Mouse (Mus musculus) forebrain, embryonic 10.5 days (tissue): ENCODE data around the gene Tdrd9. TPM values are rescaled to one million over a fixed set of nuclear protein-coding genes. Genes with fewer than 3 reads are reported as not detected.
"Not testable (repeated sequence)": the region's sequence is repeated elsewhere in the genome, so short reads cannot be mapped to it uniquely, and the experiment has no call there.

Source experiments
- DNase-seq: peaks from one replicate; pipeline ENCODE4 v3.0.0-alpha.2; 2017; ENCODE audit warnings: low spot score; ENCODE audit errors: extremely low spot score
- H3K27ac ChIP-seq: fragments of 300-500 bp; sonication (generic); 2 replicates; pipeline ENCODE4 v1.5.1; 2016; ENCODE audit warnings: mild to moderate bottlenecking
- H3K27me3 ChIP-seq: fragments of 300-500 bp; sonication (generic); 2 replicates; pipeline ENCODE4 v1.6.1; 2016; ENCODE audit warnings: mild to moderate bottlenecking; ENCODE audit not compliant: poor library complexity, severe bottlenecking
- H3K36me3 ChIP-seq: fragments of 300-500 bp; sonication (generic); replicated peaks from 2 replicates; pipeline ENCODE4 v1.6.1; 2016; ENCODE audit warnings: mild to moderate bottlenecking, moderate library complexity
- H3K4me1 ChIP-seq: fragments of 300-500 bp; sonication (generic); 2 replicates; pipeline ENCODE4 v1.6.1; 2016
- H3K4me3 ChIP-seq: fragments of 300-500 bp; sonication (generic); 2 replicates; pipeline ENCODE4 v1.5.1; 2016; ENCODE audit warnings: mild to moderate bottlenecking, moderate library complexity
- H3K9me3 ChIP-seq: fragments of 300-500 bp; sonication (generic); 2 replicates; pipeline ENCODE4 v1.6.1; 2016; ENCODE audit warnings: mild to moderate bottlenecking, moderate library complexity
- WGBS: fragments of 180-500 bp; shearing (Covaris S2); methylation state at CpG from one replicate; pipeline ENCODE4 v1.1.7; 2016; 5-methylcytosine and 5-hydroxymethylcytosine counted together
- polyA plus RNA-seq: library from polyadenylated mRNA; unstranded; fragments of >200 nt; fragmentation: Nextera tagmentation; extraction: Ambion mirVana; gene quantifications from 2 replicates; pipeline ENCODE4 v1.2.1, GENCODE M21; 2016

Tdrd9 gene
- polyA plus RNA-seq, 1 experiment from 2014 or later: 1.1 TPM

DNA sequence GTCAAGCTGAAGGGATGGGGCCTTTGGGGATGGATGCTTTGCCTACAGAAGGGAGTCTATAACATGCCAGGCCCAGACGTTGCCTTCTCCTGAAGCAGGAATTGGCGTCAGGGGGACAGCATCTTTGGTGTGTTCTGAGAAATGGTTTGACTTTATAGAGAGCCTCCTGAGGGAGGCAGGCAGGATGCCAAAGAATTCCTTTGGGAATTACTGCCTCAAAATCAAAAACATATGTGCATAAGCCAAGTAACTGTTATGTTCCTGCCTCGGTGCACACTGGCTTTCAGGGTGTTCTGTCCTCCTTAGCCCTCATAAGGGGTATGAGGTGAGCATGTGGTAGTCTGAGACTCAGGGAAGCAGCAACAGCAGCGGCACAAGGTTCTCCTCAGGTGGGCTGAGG lies 45.0 kb downstream of the Tdrd9 start:
- Histone ChIP-seq H3K36me3 (no peaks in the 10 kb centered on the region), H3K4me3 (no peak overlapping the region), H3K27me3 (no peaks in the 10 kb centered on the region), H3K27ac (no peak overlapping the region), H3K9me3 (peaks cover 13% of the 10 kb centered on the region), H3K4me1 (peaks cover 26% of the 10 kb centered on the region)
- no peak for DNase-seq
- WGBS: 82% methylated on average over 4 of the region's 4 CpGs

DNA sequence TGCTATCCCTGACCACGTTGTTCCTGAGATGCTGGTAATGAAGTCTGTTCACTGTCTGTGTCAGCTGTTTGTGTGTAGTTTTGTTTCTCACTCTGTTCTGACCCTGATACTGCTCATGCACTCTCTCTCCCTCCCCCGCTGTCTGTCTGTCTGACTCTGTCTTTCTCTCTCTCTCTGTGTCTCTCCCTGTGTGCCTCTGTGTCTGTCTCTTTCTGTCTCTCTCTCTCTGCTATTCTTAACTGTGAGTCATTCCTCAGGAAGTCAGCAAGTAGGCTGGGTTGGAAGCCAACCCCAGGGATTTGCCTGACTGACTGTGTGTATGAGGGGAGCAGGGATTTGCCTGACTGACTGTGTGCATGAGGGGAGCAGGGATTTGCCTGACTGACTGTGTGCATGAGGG lies 51.9 kb downstream of the Tdrd9 start:
- DNase-seq: no peak
- no peak overlapping the region for H3K27ac ChIP-seq
- 90% methylated on average over 2 of the region's 2 CpGs for WGBS

DNA sequence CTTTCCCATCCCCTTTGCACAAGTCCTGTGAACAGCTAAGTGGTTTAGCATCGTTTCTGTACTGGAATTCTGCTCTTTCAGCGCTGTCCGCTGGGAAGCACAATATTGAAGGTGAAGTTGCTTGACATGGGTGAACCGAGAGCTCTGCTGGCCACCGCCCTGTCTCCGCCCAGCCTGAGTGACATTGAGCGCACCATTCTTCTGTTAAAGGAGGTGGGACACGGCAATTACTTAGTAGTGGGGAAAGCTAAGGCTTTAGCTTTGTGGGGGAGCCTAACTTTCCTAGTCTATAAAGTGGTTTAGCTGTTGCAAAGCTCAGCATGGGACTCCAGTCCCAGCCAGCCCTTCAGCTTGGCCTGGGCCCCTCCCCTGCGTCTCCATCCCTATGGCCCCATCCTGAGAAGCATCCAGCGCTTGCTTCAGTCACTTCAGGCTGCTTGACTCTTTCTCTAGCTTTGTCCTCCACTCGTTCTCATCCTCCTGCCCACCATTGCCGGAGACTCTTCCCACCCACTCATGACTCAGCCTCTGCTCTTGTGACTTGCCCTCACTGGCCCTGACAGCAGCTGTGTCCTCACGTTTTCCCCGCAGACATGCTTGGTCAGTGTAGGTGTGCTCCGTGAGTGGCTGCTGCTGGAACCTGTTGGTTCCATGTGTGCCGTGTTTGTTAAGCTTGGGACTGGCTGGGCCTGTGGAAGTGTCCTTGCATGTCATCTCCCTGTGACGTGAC lies 53.4 kb downstream of the Tdrd9 start:
- H3K4me1 ChIP-seq: no peaks in the 10 kb centered on the region
- 82% methylated on average over 17 of the region's 17 CpGs for WGBS
- H3K36me3 ChIP-seq: no peaks in the 10 kb centered on the region
- H3K27ac ChIP-seq: no peak overlapping the region
- no peak for DNase-seq
- H3K9me3 ChIP-seq: peaks cover 20% of the 10 kb centered on the region
- H3K27me3 ChIP-seq: no peaks in the 10 kb centered on the region
- H3K4me3 ChIP-seq: no peak overlapping the region

More for the DNA sequence above, 51.9 kb downstream of the Tdrd9 start:
- no peak overlapping the region for H3K4me3 ChIP-seq
- no peaks in the 10 kb centered on the region for H3K4me1 ChIP-seq
- no peaks in the 10 kb centered on the region for H3K36me3 ChIP-seq
- peaks cover 21% of the 10 kb centered on the region for H3K9me3 ChIP-seq
- no peaks in the 10 kb centered on the region for H3K27me3 ChIP-seq

GRCm38 (mm10) chr12:112025457-112025856 lies 54.1 kb downstream of the Tdrd9 start:
- 94% methylated on average over 13 of the region's 13 CpGs for WGBS
- H3K4me3 ChIP-seq: no peak overlapping the region
- peaks cover 14% of the 10 kb centered on the region for H3K9me3 ChIP-seq
- H3K27me3 ChIP-seq: no peaks in the 10 kb centered on the region
- no peak overlapping the region for H3K27ac ChIP-seq
- DNase-seq: no peak
- no peaks in the 10 kb centered on the region for H3K4me1 ChIP-seq
- H3K36me3 ChIP-seq: no peaks in the 10 kb centered on the region

- Histone ChIP-seq H3K9me3 (peaks cover 11% of the 10 kb centered on the region), H3K36me3 (no peaks in the 10 kb centered on the region), H3K4me1 (no peaks in the 10 kb centered on the region), H3K27me3 (no peaks in the 10 kb centered on the region), H3K27ac (no peak overlapping the region), H3K4me3 (no peak overlapping the region)
- WGBS: 85% methylated on average over 14 of the region's 14 CpGs
- DNase-seq: no peak
Observed at GRCm38 (mm10) chr12:112025907-112026645, 54.7 kb downstream of the Tdrd9 start.

DNA sequence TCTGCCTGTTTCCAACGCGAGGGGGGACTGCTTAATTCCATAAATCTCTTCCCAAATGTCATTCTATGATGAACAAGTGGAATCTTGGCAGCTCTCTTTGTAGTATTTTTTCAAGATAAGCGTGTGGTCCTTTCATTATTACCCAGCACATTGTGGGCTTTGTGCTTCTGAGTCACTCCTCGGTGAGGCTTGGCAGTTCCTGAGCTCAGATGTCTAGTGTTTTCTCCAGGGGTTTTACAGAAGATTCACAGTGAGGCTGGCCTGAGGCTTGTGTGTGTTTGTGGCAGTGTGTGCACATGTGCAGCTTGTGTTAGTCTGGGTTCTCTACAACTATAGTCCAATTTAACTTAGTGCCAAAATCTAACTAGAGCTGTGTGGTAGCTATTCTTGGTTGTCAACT lies 56.0 kb downstream of the Tdrd9 start:
- no peaks in the 10 kb centered on the region for H3K36me3 ChIP-seq
- no peaks in the 10 kb centered on the region for H3K4me1 ChIP-seq
- no peak for DNase-seq
- peaks cover 3% of the 10 kb centered on the region; the same call in 1 of the 2 replicates for H3K9me3 ChIP-seq
- no peaks in the 10 kb centered on the region for H3K27me3 ChIP-seq
- 84% methylated on average over 4 of the region's 4 CpGs for WGBS
- no peak overlapping the region for H3K4me3 ChIP-seq
- no peak overlapping the region for H3K27ac ChIP-seq

- DNase-seq: no peak
- H3K36me3 ChIP-seq: no peaks in the 10 kb centered on the region
- no peaks in the 10 kb centered on the region for H3K27me3 ChIP-seq
- H3K9me3 ChIP-seq: no peaks in the 10 kb centered on the region
- no peaks in the 10 kb centered on the region for H3K4me1 ChIP-seq
- H3K4me3 ChIP-seq: no peak overlapping the region
- 86% methylated on average over 10 of the region's 10 CpGs for WGBS
- no peak overlapping the region for H3K27ac ChIP-seq
Observed at GRCm38 (mm10) chr12:112033409-112033975, 62.1 kb downstream of the Tdrd9 start.

DNA sequence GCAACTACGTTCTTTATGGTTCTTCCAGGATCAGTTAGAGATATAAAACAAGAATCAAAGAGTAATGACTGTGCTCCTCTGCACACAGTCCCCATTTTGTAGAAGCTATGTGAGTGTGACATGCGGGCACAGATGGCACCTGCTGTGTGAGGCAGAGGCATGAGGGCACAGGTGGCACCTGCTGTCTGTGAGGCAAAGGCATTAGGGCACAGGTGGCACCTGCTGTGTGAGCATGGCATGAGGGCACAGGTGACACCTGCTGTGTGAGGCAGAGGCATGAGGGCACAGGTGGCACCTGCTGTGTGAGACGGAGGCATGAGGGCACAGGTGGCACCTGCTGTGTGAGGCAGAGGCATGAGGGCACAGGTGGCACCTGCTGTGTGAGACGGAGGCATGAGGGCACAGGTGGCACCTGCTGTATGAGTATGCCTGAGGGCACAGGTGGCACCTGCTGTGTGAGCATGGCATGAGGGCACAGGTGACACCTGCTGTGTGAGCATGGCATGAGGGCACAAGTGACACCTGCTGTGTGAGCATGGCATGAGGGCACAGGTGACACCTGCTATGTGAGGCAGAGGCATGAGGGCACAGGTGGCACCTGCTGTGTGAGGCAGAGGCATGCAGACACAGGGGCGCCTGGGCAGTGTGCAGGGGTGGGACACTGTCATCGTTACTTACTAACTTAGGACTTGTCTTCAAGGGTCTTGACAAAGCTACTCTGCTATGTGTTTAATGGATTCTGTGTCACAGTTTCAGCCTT lies 64.2 kb downstream of the Tdrd9 start:
- WGBS: 89% methylated on average over 6 of the region's 6 CpGs
- not testable (repeated sequence) for H3K4me3 ChIP-seq

GRCm38 (mm10) chr12:112038441-112038840 lies 67.1 kb downstream of the Tdrd9 start:
- DNase-seq: no peak
- Histone ChIP-seq H3K27ac (no peak overlapping the region), H3K4me1 (no peaks in the 10 kb centered on the region), H3K4me3 (no peak overlapping the region), H3K27me3 (no peaks in the 10 kb centered on the region), H3K36me3 (no peaks in the 10 kb centered on the region), H3K9me3 (no peaks in the 10 kb centered on the region)
- 95% methylated on average over 10 of the region's 10 CpGs for WGBS

More for the DNA sequence above, 64.2 kb downstream of the Tdrd9 start:
- H3K27ac ChIP-seq, DNase-seq, H3K4me1 ChIP-seq, H3K36me3 ChIP-seq, H3K27me3 ChIP-seq, H3K9me3 ChIP-seq: not testable (repeated sequence)

GRCm38 (mm10) chr12:112039169-112039568 lies 67.8 kb downstream of the Tdrd9 start:
- H3K27ac ChIP-seq: no peak overlapping the region
- no peaks in the 10 kb centered on the region for H3K36me3 ChIP-seq
- no peak for DNase-seq
- WGBS: 94% methylated on average over 10 of the region's 10 CpGs
- no peaks in the 10 kb centered on the region for H3K4me1 ChIP-seq
- H3K4me3 ChIP-seq: no peak overlapping the region
- no peaks in the 10 kb centered on the region for H3K9me3 ChIP-seq
- no peaks in the 10 kb centered on the region for H3K27me3 ChIP-seq

DNA sequence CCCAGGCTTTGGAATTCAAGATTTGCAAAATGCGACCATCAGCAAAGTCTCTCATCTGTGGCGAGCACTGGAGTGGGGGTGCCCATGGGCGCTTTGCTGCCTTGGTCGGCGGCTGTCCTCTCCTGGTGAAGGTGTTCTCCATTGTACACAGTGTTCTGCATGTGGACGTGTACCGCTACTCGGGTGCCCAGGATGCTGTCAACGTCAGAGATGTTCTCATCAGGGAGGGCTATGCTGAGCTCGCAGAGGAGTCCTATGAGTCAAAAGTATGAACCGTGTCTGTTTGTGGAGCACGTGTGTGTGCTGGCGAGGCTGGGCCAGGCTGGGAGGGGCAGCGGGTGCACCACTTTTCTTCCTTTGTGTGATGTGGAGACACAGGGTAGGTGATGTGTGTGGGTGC lies 71.3 kb downstream of the Tdrd9 start:
- Histone ChIP-seq H3K9me3 (no peaks in the 10 kb centered on the region), H3K27me3 (no peaks in the 10 kb centered on the region), H3K27ac (no peak overlapping the region), H3K4me3 (no peak overlapping the region), H3K4me1 (no peaks in the 10 kb centered on the region), H3K36me3 (no peaks in the 10 kb centered on the region)
- 93% methylated on average over 14 of the region's 14 CpGs for WGBS
- DNase-seq: no peak

DNA sequence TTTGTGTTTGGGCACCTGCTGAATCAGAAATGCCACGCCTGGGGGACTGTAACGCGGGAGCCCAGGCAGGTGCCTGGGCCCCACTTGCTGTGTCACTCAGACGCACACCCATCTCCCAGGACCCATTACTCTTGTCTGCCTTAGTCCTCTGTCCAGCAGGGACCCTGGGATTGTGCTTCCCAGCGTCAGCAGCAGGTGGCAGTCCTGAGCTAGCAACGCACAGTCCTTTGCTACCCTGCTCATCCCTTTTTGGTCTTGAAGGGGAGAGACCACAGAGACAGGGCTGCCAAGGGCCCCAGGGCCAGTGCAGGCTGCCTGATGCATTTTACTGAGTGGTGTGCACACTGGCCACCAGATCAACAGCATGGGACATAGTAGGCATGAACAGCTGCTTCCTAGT lies 106.3 kb downstream of the Tdrd9 start:
- Histone ChIP-seq H3K27ac (no peak overlapping the region), H3K9me3 (no peaks in the 10 kb centered on the region), H3K36me3 (no peaks in the 10 kb centered on the region), H3K27me3 (no peaks in the 10 kb centered on the region; the same call in 1 of the 2 replicates), H3K4me1 (peaks cover 4% of the 10 kb centered on the region; the same call in 1 of the 2 replicates), H3K4me3 (no peak overlapping the region)
- DNase-seq: peak; percentile 67
- WGBS: 9% methylated on average over 6 of the region's 6 CpGs
